Mouse (Mus musculus) spleen, adult 12 weeks (tissue): ENCODE data around the gene Clpb.

Source experiments
- DNase-seq: peaks from one replicate; pipeline ENCODE4 v3.0.0; 2022; ENCODE audit warnings: low spot score

Gene Clpb

DNA sequence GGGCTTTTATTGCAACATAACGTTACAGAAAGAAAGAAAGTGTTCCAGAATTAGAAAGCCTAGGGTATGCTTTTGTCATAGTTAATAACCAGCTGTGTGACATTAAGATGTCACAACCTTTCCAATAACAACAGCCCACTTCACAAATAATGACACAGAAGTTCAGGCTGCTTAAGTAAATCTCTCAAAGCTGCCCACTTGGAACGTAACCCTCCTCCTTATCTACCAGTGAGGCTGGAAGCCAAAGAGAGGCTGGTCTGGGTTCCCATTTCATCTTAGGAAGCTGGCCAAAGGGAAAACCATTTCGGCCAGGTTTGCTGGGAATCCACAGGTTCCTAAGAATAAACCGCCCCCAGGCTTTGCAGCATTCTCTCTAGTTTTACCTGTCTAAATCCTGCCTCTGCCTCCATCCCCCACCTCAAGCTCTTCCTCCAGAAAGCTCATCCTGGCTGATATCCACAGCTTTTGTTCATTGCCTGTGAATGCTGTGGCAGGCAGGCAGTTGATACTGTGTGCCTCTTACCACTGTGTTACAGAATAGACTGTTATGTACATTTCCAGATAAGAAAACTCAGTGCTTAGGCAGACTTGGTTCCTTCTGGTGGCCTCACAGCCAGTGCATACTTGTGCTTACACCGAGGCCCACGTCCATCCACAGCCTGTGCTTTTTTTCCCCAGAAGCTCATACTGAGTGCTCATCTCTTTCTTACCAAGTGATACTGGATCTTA, 12.8 kb downstream of the Clpb start:
- no peak for DNase-seq

DNA sequence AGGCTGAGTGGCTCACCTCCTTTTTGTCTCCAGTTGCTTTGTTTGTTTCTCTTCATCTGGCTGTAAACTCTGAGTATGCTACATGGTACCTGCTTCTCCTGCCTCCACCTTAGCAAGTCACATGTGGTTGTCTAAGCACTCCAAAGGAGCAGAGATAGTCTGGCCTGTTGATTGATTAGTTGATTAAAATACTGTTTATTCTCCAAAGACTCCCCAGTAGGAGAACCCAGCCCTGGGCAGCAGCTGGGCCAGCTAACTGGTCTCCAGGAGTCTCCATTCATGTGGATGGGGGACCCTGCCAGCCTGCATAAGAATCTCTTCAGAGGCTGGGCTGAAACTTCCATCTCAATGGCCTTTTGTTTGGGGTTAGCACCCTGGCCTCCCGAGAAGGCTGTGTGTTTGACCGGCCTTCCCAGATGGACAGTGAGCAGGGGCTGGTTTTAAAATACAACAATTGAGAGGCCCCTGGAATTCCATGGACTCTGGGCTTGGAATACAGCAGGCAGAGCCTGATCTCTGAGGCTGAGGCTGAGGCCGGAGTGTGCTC, 13.4 kb downstream of the Clpb start:
- no peak for DNase-seq

DNA sequence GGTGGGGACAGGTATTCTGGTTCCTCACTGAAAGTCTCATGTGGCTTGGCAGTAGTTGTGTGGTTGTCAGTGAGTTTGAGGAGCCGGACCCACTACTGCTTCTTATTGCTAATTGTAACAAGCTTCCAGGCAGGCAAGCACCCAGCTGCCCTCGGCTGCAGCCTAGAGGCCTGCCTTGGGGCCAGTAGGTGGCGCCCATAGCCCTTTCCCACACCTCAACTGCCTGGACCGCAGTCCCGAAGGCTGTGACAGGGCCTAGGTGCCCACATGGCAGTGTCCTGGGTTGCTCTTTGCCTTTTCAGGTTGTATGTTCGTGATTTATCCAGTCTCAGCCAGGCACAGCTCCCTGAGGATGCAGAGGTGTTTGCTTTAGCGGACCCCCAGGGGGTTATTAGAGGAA, 16.2 kb downstream of the Clpb start:
- peak; percentile 38 for DNase-seq

DNA sequence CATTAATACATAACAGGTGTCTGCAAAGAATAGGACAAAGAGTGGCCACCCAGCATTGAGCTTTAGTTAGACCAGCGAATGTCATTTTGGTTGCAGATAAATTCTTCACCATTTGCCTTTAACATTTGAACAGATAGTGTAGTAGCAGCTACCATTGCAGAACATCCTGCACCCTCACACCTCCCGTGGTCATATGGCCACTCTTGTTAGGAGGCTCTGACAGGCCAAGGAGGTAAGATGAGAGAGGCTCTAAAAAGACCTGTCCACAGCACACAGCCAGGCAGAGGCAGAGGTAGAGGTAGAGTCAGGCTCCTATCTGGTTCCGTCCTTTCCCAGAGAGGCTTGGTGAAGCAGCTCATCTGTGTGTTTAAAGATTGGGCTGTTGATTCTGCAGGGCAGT, 17.5 kb downstream of the Clpb start:
- DNase-seq = no peak

DNA sequence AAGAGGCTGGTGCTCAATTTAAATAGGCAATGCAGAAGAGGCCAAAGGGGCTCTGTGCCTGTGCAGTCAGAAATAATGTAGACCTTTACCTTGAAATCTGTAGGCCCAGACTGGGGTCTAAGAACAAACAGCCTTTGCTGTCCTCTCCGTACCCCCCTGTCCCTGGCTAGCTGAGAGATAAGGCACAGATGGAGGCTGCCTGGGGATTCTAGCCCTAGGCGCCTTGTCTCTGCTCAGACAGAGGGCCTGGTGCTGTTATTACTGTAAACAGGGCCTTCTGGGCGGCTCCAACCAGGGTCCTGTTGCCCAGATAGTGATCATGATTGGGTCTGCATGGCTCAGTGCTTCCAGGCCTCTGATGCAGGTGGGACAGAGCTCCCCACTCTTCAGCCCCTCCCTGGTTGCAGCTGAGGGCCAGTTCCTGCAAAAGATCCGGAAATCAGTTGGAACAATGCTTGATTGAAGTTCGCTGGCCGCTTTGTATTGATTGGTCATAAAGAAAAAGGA, 18.2 kb downstream of the Clpb start:
- DNase-seq = no peak

DNA sequence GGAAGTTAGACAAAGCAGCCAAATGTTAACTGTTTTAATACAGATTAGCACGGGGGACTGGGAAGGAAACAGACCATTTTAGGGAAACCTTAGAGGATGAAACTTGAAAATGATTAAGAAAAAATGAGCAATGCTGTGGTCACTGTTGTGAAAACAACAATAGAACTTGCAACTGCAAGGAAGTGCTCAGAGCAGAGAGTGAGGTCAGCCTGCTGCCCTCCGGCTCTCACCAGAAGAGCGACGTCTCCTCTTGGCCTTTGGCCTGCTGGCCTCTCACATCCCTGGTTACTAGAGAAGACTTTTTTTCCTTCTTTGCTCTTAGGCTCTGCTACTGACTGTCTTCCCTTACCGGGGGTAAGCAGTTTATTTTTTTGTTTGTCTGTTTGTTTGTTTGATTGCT, 19.5 kb downstream of the Clpb start:
- DNase-seq = no peak

DNA sequence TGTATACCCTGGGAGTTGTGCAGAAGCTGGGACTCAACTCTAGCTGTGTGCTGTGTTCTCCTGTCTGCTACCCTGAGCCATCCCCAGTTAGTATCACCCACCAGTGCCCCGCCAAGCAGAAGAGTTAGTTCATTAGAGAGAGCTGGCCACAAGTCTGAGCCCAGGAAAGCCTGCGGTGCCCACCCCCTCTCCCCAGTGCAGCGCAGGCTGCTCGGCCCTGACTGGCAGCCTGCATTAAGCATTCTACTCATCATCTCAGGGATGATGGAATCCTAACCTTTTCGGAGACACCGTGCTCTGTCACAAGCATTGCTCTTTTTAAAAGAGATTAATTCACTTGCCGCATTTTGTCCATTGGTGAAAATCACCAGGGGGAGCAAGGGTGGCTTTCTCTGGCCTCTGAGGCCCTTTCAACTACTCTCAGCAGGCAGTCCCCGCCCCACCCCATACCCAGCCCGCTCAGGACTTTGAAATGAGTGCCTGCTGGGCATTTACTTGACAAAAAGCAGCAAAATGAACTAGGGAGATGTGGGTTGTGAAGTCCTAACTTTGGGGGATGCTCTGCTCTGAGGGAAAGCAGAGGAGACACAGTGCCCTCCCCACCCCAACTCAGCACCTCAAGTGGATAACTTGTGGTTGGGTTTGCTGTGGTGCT, 20.7 kb downstream of the Clpb start:
- DNase-seq = no peak

DNA sequence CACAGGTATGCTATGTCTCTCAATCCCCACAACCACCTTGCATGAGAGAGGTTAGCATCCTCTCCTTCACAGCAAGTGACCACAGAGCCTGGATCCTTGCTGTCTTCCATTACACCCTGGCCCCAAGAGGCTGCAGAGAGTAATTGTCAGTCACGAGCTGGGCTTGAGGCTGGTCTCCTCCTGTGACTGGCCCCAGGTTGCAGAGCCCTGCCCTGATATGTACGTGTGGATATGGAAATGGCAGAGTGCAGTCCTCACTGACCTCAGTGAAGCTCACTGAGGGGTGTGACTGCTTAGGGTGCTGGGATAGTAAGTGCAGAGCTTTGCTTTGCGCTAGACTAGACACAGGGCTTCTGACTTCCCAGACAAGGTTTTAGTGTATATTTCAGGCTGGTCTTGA, 21.2 kb downstream of the Clpb start:
- DNase-seq = no peak

DNA sequence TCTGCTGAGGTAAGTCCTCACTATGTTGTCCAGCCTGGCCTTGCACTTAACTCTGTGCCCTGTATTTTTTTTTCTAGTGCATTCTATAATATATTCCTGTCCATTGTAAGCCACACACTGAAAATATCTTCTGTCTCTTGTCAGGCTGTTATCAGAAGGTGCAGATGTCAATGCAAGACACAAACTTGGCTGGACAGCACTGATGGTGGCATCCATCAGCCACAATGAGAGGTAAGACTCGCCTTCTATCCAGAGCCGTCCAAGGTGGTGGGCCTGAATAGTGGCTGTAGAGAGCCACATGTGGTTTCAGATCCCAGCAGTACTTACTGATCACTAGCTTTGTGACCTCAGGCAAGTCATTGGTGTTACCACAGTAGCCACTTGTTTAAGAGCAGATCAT, 23.7 kb downstream of the Clpb start:
- no peak for DNase-seq

DNA sequence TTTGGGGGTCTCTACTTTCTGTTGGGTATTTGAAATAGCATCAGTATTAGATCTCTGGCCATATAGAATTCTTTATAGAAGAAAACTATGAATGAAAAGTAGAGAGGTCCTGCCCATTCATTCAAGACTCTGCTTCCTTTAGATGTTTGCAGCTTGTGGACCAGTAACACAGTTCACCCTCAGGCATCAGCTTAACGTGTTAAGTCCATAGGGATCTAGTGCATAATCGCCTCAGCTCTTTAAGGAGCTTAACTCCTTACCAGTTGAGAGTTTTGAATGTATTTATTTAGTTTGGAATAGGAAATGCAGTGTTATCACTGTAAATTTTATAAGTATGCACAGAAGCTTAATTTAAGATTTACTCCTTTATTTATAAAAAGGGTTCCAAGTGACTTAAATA, 27.0 kb downstream of the Clpb start:
- no peak for DNase-seq

DNA sequence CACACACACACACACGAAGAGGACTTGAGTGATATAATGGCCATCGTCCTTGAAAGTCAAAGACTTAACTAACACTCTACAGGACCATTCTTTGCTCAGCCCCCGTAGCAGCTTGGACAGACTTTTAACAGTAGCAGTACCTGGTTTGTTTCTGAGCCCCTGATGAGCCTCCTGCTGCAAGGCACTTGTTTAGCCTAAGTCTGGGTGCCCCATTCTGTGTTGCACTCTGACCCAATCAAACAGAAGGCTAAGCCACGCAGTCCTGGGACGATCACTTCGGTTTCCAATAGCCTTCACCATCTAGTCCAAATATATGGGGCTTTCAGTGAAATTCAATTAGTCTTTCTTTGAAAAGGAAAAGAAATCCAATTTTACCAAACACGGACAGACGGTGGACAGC, 28.4 kb downstream of the Clpb start:
- no peak for DNase-seq

DNA sequence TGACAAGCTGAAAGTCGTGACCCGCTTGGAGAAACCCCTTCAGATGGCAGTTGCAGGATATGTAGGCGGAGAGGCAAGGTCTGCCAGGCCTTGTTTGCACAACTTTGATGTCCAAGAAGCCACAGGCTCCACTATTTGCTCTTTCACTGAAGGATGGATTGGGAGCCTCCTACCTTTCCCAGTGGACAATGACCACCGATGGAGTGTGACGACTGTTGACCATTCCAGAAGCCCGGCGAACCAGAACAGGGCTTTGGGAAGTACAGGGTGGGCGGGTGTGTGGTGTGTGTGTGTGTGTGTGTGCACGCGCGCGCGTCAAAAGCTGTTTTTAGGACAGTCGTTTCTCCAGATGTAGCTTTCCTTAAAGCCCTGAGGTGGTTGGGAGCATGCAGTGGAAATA, 29.0 kb downstream of the Clpb start:
- no peak for DNase-seq

DNA sequence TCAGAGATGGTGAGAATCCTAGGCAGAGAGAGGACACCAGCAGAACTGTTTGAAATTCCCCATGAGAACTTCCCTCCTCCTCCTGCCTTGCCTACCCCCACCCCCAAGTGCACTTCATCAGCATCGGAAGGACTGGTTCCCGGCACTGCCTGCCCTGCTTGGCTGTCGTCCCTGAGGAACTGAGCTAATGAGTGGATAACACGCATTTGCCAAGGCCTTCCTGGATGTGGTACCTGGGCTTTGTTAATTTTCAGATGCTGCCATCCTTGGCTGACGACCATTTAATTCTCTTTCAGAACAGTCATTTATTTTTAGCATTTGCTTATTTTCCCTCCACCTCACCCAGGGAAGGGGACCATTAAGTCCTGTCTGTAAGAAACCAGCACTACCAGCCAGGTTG, 32.0 kb downstream of the Clpb start:
- DNase-seq = no peak

DNA sequence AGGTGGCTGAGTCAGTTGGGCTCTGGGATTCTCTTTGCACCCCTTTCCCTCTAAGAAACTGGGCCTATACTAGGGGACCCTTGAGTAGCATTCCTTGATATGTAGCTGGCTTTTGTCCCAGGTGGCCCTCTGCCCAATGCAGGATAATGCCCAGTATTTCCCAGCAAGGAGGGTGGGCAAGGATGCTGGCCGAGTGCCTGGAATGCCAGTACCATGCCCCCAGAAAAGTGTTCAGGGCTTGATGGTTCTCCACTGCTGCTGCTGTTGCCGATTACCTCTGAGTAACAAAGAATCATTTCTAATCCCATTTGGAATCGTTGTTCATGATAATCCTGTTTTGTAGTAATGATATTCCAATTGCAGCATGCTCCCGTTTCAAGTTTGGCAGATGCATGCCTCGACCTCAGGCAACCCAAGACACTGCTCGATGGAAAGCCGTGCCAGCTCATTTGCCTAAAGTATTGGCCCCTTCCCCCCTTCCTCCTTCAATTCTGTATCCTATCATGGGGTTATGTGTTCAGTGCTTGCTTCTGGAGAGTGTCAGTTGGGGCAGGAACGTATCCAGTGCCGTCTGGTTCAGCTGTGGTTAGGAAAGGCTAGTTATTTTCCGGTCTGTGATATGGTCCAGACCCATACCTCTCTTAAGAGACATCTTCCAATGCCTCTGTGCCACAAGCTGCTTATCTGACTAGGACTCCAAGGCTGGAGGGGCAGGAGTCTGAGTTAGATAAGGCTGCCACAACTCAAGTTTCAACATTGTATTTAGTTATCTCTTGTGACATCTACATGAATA, 33.7 kb downstream of the Clpb start:
- DNase-seq = no peak

DNA sequence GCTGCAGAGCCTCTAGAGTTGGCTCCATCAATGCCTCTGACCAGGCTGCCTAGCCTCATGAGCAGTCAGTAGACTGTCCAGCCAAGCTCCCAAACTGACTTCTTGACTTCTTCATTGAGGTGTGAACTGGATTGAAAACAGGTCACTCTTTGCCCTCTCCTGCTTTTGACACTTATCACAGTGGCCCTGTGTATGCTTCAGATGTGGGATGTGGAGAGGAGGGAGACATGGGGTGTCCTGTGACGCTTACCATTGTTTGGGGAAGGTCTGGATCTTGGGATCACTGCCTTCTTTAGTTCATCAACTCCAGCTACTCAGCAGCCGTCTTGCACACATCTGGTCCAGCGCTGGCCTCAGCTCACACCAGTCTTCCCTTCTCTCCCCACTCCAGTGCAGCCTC, 36.9 kb downstream of the Clpb start:
- no peak for DNase-seq

DNA sequence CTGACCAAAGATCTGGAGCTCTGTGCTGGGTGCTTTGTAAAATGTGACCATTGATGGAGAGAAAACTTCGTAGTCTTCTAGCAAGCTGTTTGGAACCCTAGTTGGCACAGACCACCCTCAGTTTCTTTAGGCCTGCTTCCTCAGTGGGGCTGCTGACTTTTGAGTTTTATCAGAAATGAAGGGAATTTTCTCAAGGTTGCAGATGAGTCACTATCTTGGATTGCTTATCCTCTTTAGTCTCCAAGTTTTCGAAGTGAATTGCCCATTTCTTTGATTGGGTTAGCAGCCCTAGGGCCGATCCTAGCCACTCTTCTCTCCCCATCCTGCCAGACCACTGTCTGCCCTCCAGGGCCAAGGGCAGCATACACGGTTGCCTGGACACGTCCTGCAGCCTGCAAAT, 39.3 kb downstream of the Clpb start:
- no peak for DNase-seq

DNA sequence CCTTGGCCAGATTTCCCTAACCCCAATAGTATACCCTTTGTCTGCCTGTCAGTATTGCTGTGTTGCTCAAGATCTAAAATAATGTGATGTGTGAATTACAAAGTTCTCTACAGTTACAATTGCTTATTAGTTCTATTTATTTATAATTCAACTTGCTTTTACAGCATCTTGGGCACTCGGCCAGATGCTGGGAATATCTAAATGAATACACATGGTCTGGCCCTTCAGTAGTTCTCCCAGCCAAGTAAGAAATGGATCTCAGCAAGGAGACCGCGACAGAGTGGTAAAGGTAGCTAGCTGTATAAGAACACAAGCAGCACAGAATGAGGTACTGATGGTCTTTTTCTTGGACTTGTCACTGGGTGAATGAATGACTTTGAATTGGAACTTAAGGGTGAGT, 46.2 kb downstream of the Clpb start:
- DNase-seq = no peak

DNA sequence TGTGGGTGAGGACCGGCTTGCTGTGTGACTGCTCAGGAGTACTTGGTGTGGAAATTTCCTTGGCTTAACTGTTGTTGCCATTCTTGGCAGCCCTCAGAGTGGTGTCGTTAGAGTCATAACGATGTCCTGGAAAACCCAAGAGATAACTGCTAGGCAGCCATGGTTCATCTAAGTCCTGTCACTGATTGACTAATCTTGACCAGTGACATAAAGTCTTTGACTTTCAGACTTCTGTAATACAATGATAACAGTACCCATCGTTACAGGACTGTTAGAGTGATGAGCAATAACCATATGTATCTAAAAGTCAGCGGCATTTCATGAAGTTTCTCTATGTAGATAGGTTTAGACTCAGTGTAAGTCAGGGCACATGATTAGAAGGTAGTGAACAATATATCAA, 46.8 kb downstream of the Clpb start:
- DNase-seq = no peak

DNA sequence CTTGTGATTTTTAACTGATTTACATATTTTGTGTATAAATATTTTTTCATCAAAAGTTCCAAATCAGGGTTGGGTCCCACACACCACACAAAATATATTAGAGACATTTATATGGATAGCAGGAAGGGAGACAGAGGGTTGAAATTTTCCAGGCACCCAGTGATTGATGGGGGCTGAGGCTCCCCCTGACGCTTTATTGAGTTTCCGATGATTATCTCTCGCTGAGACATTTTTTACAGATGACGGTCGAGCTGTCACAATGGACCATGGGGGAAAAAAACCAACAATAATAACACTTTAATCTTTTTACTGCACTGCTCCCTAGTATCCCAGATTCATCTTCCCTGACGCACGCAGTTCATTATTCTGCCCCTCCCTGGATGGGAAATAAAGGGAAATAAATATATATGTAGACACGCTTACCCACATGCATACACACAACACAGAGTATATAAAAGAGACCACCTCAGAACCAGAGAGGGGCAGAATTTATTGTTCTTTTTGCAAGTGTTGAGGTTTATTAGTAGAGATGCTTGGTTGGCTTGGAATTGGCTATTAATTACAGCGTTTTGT, 50.5 kb downstream of the Clpb start:
- no peak for DNase-seq

DNA sequence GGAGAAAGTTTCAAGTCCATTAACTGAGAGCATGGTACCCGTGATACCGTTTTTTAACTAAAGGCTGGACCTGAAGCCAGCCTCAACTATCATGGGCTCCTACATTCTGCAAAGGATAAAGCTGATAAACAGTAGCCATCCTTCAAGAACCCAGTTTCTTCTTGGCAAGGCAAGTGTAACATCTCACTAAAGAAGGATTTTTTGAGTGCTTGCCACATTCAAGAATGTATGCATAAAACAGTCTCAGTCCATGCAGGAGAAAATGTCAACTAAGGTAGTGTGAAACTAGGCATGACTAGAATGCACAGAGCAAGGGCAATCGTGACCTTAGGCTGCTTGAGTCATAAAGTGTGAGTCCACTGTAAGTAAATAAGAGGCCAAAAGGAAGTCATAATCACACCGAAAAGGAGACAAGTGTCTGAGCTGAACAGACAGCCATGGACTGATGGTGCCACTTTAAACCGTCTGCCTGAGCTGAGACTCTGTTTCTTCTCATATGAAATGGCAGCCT, 51.7 kb downstream of the Clpb start:
- DNase-seq = no peak

DNA sequence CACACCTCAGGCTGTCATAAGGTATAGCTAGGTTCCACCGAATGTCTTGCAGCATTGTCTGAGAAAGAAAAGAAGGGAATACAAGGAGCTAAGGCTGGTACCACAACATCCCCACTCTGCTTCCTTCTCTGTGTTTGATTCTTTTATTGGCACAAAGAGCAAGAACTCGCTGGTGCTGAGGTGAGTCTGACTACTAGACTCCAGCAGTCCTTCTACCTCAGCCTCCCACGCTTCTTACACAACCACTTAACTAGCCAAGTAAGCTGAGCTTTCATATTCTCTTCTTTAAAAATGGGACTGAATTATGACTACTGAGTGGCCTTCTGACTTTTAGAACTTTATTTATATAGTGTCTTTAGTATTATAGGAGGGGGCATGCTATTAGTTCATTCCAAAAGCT, 56.9 kb downstream of the Clpb start:
- no peak for DNase-seq

DNA sequence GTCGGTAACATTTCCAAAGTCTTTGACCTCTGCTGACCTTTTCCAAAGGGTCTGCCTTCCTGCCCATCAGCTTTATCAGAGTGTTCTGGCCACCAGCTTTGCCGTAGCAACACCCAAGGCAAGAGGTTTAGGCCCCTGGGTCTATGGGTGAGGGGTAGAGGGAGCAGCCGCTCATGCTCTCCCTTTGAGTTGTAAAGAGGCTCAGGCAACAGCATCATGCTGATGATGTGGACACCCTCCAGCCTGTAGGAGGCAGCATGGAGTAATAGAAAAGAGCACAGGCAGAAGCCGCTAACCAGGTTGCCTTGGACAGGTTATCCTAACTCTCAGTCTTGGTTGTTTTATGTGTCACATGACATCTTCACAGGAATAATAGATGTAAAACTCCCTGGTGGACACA, 61.6 kb downstream of the Clpb start:
- peak; percentile 2 for DNase-seq
